Comparison of ENCODE assay signal across 8 mouse cellular contexts in genomic region chr10:70963599-70964193, GRCm38 (mm10).
DNase-seq lines count a peak whose midpoint lies in the region; ATAC-seq and TF ChIP-seq lines count a peak whose summit lies in the region.

No protein-coding gene starts in this region.

- 0 out of 2 replicates have a peak, but pooled peaks cover 2% of the 10 kb centered on the region for H3K4me1 ChIP-seq in stomach, postnatal 0 days (replicated peaks; ENCODE audit: control insufficient read depth, insufficient read depth)

- TF ChIP-seq CTCF in stomach, postnatal 0 days (IDR thresholded peaks at IDR 0.05; ENCODE audit: low read depth): peak; percentile 79

- peak; percentile 91 for DNase-seq in heart, adult 11 months
- DNase-seq in heart, postnatal 25 days (ENCODE audit: low spot score): no peak
- DNase-seq in right cerebral cortex, adult 2 months (ENCODE audit: low spot score in 2 of 2): peak; percentile 32 to 64
- DNase-seq in right cerebral cortex, postnatal 4 days: no peak
- peak; percentile 39 for DNase-seq in cerebellum, adult 8-10 months
- peak; percentile 28 to 50 for DNase-seq in kidney, postnatal 25 days
- DNase-seq in stomach, postnatal 0 days (ENCODE audit: low spot score): no peak
- DNase-seq in urinary bladder, adult 18-20 months (ENCODE audit: low spot score in 2 of 2): no peak

- H3K9me3 ChIP-seq in stomach, postnatal 0 days (ENCODE audit: control insufficient read depth, low read length): no peaks in the 10 kb centered on the region

- no peak overlapping the region for H3K9ac ChIP-seq in stomach, postnatal 0 days (ENCODE audit: low read length)

- no peaks in the 10 kb centered on the region for H3K36me3 ChIP-seq in stomach, postnatal 0 days (ENCODE audit: control insufficient read depth, insufficient read depth, low read length)

- no peak for ATAC-seq in stomach, postnatal 0 days (ENCODE audit: low FRiP score, low TSS enrichment)

- H3K27ac ChIP-seq in stomach, postnatal 0 days (replicated peaks): no peak overlapping the region

- no peak overlapping the region for H3K4me2 ChIP-seq in stomach, postnatal 0 days (replicated peaks; ENCODE audit: low read depth)

- 54% methylated on average over 8 of the region's 8 CpGs for WGBS in stomach, postnatal 0 days

- H3K4me3 ChIP-seq in stomach, postnatal 0 days (ENCODE audit: low read depth, low read length): no peak overlapping the region

- intact Hi-C loops in heart, postnatal 25 days (cut with DNase I): loop anchor here (5.0 to 10.0 kb wide), 4 partner anchors 149 to 646 kb away; no protein-coding TSS in a partner anchor

- H3K27me3 ChIP-seq in stomach, postnatal 0 days (ENCODE audit: control insufficient read depth, insufficient read depth, low read length): no peaks in the 10 kb centered on the region

- TF ChIP-seq EP300 in stomach, postnatal 0 days (optimal IDR thresholded peaks at IDR 0.05): no peak

Comparison
In these comparisons a context has a peak if more than half of its experiments do, and no peak if none do; other contexts are left out.
1. DNase-seq: peak in heart, adult 11 months (single experiment), right cerebral cortex, adult 2 months (2 of 2), cerebellum, adult 8-10 months (single experiment) and kidney, postnatal 25 days (2 of 2); none in heart, postnatal 25 days (single experiment), right cerebral cortex, postnatal 4 days (single experiment), stomach, postnatal 0 days (single experiment) and urinary bladder, adult 18-20 months (0 of 2).